Mouse (Mus musculus) olfactory bulb, adult 2 months (tissue): Measurements from ENCODE around the gene Coro1c.

ENCODE experiments used
- CTCF ChIP-seq: fragments of 200-500 bp; IDR thresholded peaks from 2 replicates; pipeline ENCODE4 v1.5.1; 2012; ENCODE audit warnings: low read depth, mild to moderate bottlenecking, low read length, moderate library complexity; ENCODE audit not compliant: insufficient read depth
- POLR2A ChIP-seq: fragments of 200-500 bp; IDR thresholded peaks from 2 replicates; pipeline ENCODE4 v1.6.1; 2012; ENCODE audit warnings: mild to moderate bottlenecking, low read depth, low read length, moderate library complexity; ENCODE audit not compliant: insufficient read depth

DNA sequence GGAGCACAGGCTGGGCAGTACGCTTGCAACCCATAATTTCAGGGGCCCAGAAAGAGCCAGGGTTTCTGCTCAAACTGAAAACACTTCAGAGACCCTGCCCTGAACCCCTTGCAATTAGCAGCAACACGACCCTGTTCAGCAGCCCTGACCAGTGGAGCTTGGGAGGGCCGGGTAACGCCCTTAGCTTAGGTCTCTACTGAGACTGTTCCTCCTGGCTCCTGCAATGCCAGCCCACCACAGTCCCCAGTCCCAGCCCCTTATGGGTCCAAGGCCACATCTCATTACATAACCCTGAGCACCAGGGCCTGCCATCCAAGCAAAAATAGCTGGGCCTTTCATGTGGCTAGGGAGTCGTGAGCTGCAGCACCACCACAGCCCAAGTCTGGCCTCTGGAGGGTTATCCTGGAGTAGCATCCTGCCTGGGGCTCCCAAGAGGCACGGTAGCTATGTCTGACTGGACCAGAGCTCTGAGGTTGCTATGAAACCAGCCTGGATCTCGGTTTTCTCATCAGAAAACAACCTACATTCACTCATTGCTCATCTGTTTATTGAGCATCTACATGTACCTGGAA is 104.1 kb downstream of the Coro1c start:
- no peak for TF ChIP-seq CTCF
- TF ChIP-seq POLR2A, result no peak
